Mouse (Mus musculus) retina, embryonic 14.5 days (tissue): ENCODE results near the gene Gm21987.
"Not testable (repeated sequence)": the region's sequence is repeated elsewhere in the genome, so short reads cannot be mapped to it uniquely, and the experiment has no call there.

Experiments
- DNase-seq: peaks from one replicate; pipeline ENCODE4 v3.0.0-alpha.2; 2015; ENCODE audit warnings: low spot score

Gene Gm21987

GRCm38 (mm10) chr16:38346529-38347325, at the start of gene Gm21987, which contains the start of gene Cox17:
Gene Gm21987 (plus strand): TSS chr16:38347040.
Gene Cox17 (plus strand): TSS chr16:38346991.
- DNase-seq: peak; percentile 95

DNA sequence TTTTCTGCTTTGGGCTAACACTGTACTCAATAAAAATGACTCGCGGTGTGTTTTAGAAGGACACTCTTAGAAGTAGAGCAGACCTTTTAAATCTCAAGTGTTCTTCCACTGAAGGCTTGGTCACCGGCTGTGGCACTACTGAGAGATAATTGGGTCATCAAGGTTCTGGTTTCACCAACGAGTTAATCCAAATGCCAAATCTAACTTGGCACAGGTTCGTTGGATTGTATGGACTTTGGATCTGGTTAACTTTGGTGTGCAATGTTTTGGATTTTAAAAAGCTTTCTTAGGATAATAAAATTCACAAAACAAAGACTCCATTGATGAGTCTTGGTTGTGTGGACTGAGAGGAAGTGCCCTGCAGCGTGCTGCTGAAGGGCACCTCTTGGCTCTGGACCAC, 48.4 kb upstream of the Gm21987 start:
- DNase-seq: no peak

DNA sequence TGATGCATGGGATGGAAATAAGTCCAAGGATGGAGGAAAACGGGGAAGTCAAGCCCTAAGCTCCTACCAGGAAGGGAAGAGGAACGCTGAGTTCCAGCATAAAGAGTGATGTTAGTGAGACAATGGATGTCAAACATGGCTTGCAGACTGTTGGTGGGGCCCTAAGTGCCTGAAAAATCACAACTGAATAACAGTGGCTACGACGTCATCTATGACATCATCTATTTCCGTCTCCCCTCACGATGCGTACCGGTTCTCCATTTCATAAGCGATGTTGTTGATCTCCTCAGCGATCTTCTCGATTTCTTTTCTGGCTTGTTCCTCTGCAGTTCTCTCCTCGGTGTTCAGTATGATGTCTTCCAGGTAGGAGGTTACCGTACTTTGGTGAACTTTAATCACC, 44.5 kb upstream of the Gm21987 start:
- DNase-seq: no peak

- no peak for DNase-seq
Observed at GRCm38 (mm10) chr16:38304460-38305194, 42.2 kb upstream of the Gm21987 start.

DNA sequence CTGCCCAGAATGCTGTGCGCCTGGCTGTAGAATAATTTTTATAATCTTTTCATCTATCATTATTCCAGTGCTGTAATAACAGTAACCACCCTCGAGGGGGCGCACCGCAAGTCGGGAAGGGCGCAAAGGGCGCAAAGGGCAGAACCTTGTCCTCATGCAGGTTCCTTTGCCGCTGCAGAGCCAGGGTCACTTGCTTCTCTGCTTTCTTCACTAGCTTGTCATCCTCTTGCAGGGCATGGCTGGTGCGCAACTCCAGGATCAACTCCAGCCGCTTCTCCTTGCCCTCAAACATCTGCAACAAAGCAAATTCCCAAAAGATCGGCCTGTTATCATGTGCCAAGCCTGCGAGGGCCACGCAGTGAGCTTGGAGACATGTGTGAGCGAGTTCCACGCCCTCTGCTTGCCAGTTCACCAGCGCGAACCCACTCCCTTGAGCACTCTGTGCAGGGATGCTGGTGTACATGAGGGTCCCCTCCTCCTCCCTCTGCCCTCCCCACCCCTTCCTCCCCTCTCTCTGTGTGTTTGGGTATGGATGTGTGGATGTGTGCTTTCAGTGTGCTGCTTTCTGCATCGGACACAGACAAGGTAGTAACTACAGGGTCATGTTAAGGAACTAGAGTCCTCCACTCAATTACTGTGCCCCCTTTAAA, 40.1 kb upstream of the Gm21987 start:
- peak; percentile 39 for DNase-seq

- DNase-seq: no peak
Observed at GRCm38 (mm10) chr16:38307221-38307605, 39.6 kb upstream of the Gm21987 start.

GRCm38 (mm10) chr16:38307651-38308050, 39.2 kb upstream of the Gm21987 start:
- DNase-seq: no peak

GRCm38 (mm10) chr16:38308195-38308594, 38.6 kb upstream of the Gm21987 start:
- DNase-seq: no peak

GRCm38 (mm10) chr16:38318492-38318891, 28.3 kb upstream of the Gm21987 start:
- DNase-seq: no peak

DNA sequence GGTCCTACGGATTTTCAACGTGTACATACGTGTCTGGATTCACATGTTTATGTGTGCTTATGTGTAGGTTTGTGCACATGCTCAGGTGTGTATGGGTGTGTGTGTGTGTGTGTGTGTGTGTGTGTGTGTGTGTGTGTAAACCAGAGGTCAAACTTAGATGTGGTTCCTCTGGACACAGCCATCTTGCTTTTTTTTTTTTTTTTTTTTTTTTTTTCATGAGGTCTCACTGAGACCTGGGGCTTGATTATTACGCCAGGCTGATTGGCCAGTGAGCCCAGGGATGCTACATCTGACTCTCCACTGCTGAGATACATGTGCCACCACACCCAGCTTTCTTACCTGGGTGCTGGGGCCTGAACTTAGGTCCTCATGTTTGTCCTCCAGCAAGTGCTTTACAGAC, 27.8 kb upstream of the Gm21987 start:
- no peak for DNase-seq

DNA sequence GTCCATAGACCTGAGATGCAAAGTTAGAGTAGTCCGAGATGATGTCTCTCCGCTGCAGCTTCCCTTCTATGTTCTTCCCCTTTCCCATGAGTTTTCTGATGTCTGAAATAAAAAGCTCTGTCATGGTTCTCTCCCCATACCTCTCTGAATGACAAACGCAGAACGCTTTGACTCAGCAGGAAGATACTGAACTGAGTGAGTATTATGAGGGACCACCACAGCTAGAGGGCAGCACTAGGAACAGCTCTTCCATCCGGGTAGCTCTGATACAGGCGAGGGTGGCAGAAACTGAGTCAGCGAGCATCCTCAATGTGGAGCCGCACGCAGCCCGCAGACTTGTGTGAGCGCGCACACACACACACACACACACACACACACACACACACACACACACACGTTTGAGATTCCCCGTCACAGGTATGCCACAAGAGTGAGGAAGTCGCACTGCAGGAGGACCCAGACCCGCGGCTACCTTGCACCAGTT, 25.3 kb upstream of the Gm21987 start:
- DNase-seq: peak; percentile 80

DNA sequence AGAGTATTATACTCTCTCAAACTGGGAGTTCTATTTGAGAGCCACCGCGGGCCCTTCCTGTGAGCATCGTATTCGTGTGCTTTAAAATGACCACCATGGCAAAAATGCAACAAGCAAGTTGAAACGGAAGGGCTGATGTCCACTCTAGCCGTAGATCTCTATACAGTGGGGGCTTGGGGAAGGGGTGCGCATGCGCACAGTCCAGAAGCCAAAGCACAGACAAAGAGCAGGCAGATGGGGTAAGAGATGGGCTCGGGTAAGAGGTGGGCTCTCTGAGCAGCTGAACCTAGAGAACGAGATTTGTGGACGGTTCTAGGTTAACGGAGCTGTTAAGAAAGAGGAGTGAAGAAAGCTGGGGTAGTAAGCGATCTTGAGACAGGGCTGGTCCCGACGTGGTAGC, 22.5 kb upstream of the Gm21987 start:
- DNase-seq: no peak

DNA sequence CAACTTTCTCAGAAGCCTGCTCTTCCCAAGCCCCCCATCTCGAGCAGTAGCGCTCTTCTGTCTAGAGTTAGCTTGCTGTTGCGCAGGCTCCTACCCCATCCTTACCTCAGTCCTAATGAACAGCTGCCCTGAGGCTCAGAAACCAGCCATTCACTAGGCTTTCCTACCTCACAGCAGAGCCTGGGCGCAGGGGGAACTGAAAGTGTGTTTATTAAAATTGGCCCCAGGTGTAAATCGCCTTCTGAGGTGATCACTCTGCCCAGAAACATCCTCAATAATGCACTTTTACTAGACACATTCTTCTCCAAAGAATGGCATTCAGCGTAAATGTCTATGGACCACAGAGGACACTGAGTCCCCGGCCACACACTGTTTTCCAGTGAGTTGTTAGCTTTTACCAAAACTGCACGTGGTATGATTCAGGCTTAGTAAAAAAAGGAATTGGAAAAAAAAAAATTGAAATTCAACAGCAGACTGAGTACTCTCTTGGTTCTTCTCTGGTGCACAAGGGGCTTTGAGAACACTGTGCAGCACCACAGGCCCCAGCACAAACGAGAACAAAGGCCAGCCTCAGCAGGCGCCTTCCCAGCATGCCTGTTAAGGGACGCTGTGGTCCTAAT, 20.0 kb upstream of the Gm21987 start:
- no peak for DNase-seq

DNA sequence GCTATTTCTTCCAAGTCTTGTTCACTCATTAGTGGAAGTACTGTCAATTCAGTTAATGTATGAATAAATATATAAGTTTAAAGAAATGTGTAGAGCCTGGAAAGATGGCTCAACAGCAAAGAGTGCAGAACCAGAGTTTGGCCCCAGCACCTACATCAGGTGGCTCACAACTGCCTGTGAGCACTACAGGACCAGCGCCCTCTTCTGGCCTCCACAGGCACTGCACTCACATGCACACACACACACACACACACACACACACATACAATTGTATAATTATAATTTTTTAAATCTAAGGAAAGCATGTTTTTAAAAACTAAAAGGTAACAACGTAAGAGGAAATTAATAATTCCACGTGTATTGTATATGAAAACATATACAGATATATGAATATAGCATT, 17.5 kb upstream of the Gm21987 start:
- DNase-seq: no peak

DNA sequence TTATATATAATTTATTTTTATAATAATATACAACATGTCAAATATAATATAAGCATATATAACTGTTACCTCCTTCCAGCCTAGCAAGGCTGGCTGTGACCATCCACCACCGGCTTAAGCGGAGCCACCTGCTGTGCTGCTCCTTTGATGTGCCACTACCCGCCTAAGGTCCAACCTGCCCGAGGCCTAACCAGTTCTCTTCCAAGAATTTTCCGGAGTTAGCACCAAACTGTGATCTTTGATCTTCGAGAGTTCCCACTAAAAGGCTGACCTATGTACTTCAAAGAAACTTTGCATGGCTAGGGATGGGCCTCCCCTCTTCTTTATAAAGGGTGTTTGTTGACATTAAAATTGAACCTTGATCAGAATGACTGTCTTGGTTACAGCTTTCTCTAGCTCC, 12.4 kb upstream of the Gm21987 start:
- no peak for DNase-seq

- not testable (repeated sequence) for DNase-seq
Observed at GRCm38 (mm10) chr16:38338077-38338476, 8.8 kb upstream of the Gm21987 start.

DNA sequence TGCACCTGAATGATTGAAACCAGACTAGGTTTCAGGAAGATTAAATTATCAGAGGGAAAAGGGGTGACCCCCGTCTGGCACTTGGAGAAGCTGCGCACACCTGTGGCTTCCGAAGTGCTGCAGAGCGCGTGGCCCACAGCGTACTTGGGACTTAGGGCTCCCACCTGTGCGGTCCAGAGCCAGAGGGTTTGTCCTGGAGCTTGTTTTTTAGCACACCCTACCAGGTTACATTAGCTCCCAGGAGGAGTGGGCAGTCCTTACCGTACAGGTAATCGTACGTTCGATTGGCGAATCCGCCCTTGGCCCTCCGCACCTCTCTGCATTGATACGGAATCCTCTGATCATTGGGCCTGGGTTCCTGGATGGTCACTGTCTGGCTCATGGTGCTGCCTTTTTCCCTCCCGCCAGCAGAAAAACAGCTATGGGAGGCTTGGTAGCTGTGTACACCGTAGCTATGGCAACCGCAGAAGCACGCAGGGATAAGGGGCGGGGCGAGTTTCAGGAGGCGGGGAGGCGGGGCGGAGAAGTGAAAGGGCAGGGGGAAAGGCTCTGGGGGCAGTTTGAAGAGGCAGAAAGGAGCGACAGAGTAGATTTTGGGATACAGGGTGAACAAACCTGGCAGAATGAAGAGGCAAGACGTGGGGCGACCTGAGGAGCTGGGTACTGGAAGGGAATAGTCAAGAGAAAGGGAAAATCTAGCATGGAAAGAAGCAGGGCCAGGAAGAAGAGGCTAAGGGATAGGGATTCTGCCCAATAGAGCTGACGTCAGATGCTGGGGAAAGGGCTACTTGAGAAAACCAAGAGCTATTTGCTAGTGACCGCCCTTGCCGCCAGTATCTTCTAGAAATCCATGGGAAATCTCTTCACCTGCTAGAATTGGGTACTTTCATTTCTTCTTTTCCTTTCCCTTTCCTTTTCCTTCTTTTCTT, 5.2 kb upstream of the Gm21987 start, which contains the start of gene Maats1:
Maats1 (minus strand) TSS at position 748 of the 929 bp plus-strand sequence.
- peak; percentile 83 for DNase-seq

DNA sequence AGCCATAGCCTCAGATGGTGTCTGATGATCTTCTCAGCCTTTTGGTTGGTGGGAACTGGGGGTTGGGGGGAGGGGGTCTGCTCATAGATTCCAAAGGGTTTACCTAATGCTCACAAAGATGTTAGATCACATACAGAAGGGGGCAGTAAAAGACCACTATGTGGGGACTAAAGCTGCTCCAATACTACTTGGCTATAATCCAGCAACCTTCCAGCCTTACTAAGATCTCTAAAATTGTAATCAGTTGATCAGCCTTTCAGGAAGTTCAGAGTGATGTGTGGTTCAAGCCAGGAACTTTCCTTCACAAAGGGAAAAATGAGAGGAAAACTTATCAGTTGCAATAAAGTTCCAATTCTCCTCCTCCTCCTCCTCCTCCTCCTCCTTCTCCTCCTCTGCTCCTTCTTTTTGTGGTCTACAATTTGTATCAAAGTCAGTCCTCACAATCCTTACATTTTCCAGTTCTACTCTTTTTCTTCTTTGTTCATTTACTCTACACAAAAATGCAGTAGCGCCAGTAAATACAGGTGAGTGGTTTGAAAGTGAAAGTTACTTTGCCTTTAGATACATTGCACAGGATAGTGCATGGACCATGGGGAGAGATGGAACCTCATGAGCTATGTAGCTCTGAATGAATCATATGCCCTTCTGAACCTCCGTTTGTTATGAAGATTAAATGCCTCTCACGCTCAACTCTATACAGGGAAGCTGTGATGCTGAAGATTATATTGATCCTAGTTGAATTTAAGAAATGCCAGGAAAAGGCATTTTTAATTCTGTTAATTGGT, 1.7 kb upstream of the Gm21987 start:
- DNase-seq: peak; percentile 75

- no peak for DNase-seq
Observed at GRCm38 (mm10) chr16:38347588-38347987, 748 bp downstream of the Gm21987 start.

DNA sequence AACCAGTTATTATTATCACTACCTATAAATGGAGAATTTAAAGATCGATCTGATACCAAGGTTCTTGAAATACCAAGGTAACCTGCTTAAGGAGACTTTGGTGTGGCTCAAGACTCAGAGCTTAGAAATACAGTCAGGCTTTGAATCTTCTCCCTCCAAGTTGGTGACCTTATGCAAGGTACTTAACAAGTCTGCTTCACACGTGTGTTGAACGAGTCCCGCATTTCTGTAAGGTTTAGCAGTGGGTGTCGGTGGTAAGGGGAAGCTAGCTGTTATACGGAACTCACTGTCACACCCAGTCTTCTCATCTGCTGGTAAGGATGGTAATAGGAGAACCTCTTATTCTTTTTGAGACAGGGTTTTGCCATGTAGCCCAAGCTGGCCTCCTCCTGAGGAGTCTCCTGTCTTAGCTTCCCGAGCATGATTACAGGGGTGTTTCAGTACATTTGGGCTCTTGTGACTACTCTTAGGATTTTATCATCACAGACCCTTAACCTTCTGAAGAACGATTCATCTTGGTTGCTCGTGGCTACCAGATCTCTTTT, 1.4 kb downstream of the Gm21987 start:
- DNase-seq: no peak
